Mouse (Mus musculus) neutrophil, adult 59 days (primary cell): ENCODE measurements around the gene Krtap28-13. TPM values are rescaled to one million over a fixed set of nuclear protein-coding genes. Genes with fewer than 3 reads are reported as not detected.

Source experiments
- total RNA-seq, 2 experiments: library from RNA; stranded (reverse); gene quantifications; 1 replicate in 1 of 2; 2 replicates in 1 of 2; pipeline ENCODE4 v1.2.4; 2023

Gene Krtap28-13
- not detected for total RNA-seq

DNA sequence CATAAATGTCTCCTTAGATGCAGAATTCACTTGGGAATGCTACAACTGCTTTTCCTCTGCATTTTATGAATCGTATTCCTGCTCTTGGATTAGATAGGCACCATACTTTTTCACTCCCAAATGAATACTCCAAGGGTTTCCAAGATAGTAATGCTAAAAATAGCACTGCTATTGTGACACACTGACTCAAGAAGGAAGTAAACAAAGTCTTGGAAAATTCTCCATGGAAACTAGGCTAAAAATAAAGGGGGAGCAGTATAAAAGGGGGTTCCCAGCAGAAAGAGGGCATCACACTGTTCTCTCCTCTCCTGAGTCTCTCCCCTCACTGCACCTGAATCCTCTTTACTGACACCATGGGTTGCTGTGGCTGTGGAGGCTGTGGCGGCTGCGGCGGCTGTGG lies at the start of gene Krtap28-13:
Krtap28-13 (plus strand) TSS at position 288 of the 400 bp plus-strand sequence.

DNA sequence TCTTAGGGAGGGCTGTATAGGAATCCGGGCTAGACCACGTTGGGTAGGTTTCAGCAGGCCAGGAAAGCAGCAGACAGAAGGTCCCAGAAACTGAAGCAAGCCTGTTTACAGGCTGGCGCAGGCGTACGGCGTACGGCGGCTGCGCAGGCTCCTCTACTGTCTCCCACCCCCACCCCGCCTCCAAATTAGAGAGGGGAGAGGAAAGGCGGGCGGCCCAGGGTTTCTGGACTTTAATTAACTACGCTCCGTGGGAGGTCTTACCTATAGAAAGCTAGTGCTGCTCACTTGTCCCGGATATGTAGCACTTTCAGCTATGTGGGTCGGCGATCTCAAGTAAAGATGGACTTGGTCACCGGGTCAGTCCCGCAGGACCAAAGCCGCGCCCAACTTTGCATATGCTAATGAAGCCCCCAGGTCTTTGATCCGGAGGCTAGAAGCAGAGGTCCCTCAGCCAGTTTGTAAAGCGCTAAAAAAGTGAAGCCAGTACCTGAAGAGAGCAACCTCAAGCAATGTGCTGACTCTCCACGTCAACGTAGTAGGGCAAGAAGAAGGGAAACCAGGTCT lies 22.5 kb upstream of the Krtap28-13 start, which contains the start of gene Slc19a3:
Slc19a3 (minus strand) TSS at position 340 of the 564 bp plus-strand sequence.

DNA sequence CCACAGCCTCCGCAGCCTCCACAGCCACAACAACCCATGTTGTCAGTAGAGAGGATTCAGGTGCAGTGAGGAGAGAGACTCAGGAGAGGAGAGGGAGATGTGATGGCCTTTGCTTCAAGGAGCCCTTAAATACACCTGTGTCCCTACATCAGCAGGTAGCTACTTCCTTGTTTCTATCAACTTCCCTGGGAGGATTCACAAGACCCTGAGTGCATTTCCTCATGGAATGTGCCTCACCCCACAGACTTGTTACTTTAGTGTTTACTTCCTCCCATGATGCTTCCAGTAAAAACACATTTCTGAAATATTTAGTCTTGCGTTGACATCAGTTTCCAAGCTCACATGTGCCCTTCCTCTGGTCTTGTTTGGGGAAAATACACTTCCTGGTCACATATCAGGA lies 18.4 kb upstream of the Krtap28-13 start, which contains the start of gene Krtap28-10:
Krtap28-10 (minus strand) TSS at position 101 of the 400 bp plus-strand sequence.

DNA sequence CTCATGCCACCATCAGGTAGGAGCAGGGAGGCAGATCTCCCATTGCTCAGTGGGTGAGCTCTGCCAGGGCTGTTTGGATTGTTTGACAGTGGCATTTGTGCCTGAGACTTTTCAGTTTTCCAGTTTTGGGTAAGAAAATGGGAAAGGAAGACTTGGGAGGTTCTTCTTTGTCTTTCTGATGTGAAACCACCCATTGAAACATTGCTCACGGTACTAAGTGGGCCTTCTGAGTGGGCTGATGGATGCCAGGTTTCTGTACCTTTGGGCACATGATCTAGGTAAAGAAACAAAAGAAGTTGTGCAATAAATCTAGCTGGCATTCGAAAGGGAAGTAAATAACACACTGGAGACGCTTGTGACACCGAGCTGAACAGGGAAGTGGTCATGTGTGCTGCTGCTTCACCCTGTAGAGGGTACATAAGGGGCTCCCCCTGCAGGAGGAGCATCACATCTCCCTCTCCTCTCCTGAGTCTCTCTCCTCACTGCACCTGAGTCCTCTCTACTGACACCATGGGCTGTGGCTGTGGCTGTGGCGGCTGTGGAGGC lies 15.8 kb upstream of the Krtap28-13 start, which contains the start of gene Gm47969:
Gm47969 (plus strand) TSS at position 51 of the 546 bp plus-strand sequence.

DNA sequence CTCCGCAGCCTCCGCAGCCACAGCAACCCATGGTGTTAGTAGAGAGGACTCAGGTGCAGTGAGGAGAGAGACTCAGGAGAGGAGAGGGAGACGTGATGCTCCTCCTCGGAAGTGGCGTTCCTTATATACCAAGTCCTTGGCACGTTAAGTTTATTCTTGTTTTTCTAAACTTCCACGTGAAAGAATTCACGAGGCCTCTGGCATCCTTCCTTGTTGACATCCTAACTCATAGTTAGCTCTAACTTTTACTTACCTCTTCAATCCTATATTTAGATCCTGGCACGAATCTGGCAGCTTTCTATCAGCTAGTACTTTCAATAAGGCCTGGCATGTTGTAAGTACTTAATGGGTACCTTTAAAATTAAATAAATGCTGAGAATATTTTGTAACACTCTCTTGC lies 1.5 kb upstream of the Krtap28-13 start, which contains the start of gene A030005K14Rik:
A030005K14Rik (minus strand) TSS at position 101 of the 400 bp plus-strand sequence.

Other genes starting within 250 kb of the Krtap28-13 start
- 10 to 100 TPM; 49.2 to 51.1 TPM for gene Agfg1, start 221.4 kb upstream of the Krtap28-13 start, total RNA-seq
- gene A030005L19Rik, start 147.6 kb upstream of the Krtap28-13 start, total RNA-seq, result not detected
- gene A030014E15Rik, start 136.0 kb upstream of the Krtap28-13 start, total RNA-seq, result not detected
- not detected for gene Gm6217, start 129.5 kb upstream of the Krtap28-13 start, total RNA-seq
- gene A030003K21Rik, start 117.5 kb upstream of the Krtap28-13 start, total RNA-seq, result not detected
- gene Gm7544, start 104.9 kb upstream of the Krtap28-13 start, total RNA-seq, result not detected
- not detected for gene Gm47955, start 100.6 kb upstream of the Krtap28-13 start, total RNA-seq
- not detected for gene Gm47959, start 60.4 kb upstream of the Krtap28-13 start, total RNA-seq
- not detected for gene Slc19a3, start 22.5 kb upstream of the Krtap28-13 start, total RNA-seq
- not detected for gene Krtap28-10, start 18.4 kb upstream of the Krtap28-13 start, total RNA-seq
- gene Gm47969, start 16.0 kb upstream of the Krtap28-13 start, total RNA-seq, result not detected
- gene A030005K14Rik, start 1.6 kb upstream of the Krtap28-13 start, total RNA-seq, result not detected
- not detected for gene Ccl20, start 55.8 kb downstream of the Krtap28-13 start, total RNA-seq
- gene Daw1, start 98.8 kb downstream of the Krtap28-13 start, total RNA-seq, result not detected